Mouse (Mus musculus) E14TG2a.4 (cell line): ENCODE data around the gene Znhit6.

ENCODE experiments used
- CTCF ChIP-seq: conservative IDR thresholded peaks from 2 replicates; pipeline ENCODE4 v1.5.1; 2014; ENCODE audit warnings: low read length
- NANOG ChIP-seq: IDR thresholded peaks from 2 replicates; pipeline ENCODE4 v1.6.1; 2014; ENCODE audit warnings: borderline replicate concordance, low read length, mixed read lengths
- POU5F1 ChIP-seq: IDR thresholded peaks from 2 replicates; pipeline ENCODE4 v1.6.1; 2014; ENCODE audit warnings: low read length, borderline replicate concordance

GRCm38 (mm10) chr3:145623047-145623446 lies 47.0 kb downstream of the Znhit6 start:
- TF ChIP-seq CTCF (no peak), NANOG (no peak), POU5F1 (no peak)
